Comparison of ENCODE assay signal across 20 mouse cellular contexts in the genomic region with DNA sequence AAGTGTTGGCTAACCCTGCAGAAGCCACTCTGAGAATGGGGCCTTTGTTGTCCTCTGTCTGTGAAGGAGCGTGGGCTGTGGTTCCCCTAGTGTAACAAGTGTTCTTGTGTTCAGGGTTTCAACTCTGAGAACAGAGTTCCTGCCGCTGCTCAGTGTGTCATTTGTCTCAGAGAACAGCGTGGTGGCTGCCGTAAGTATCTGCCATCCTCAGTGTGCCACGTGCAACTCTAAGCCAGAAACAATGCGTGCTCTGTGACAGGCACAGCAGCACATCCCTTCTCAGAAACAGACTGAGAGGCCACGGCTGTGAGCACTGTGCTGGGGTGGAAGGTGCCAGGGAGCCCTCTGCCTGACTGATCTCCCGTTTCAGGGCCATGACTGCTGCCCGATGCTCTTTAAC. TPM values are rescaled to one million over a fixed set of nuclear protein-coding genes. Genes with fewer than 3 reads are reported as not detected.
DNase-seq lines count a peak whose midpoint lies in the region; ATAC-seq and TF ChIP-seq lines count a peak whose summit lies in the region.
"Had no signal": no experiment of that assay in that cellular context is flagged by ENCODE, and none has a peak within 500 bp of the region (broad histone marks: within the 10 kb centered on the region; RNA-seq: fewer than 3 reads in every experiment).

No protein-coding gene starts in this region.

- H3K9me3 ChIP-seq in intestine, postnatal 0 days (ENCODE audit: control insufficient read depth), result no peaks in the 10 kb centered on the region
- no peaks in the 10 kb centered on the region for H3K9me3 ChIP-seq in intestine, embryonic 16.5 days (ENCODE audit: control insufficient read depth, low read length)
- no peaks in the 10 kb centered on the region for H3K9me3 ChIP-seq in neural tube, embryonic 13.5 days
- H3K9me3 ChIP-seq: heart, embryonic 12.5 days; midbrain, embryonic 15.5 days had no signal

- H3K4me1 ChIP-seq in cerebellum, adult 2 months (ENCODE audit: control insufficient read depth, insufficient read depth, low read length), result no peaks in the 10 kb centered on the region
- no peaks in the 10 kb centered on the region for H3K4me1 ChIP-seq in intestine, postnatal 0 days (replicated peaks; ENCODE audit: control insufficient read depth, insufficient read depth, low read length)
- H3K4me1 ChIP-seq in intestine, embryonic 16.5 days (ENCODE audit: control insufficient read depth, insufficient read depth, low read length), result no peaks in the 10 kb centered on the region
- H3K4me1 ChIP-seq in neural tube, embryonic 13.5 days (replicated peaks), result no peaks in the 10 kb centered on the region
- H3K4me1 ChIP-seq in testis, adult 2 months (ENCODE audit: control insufficient read depth, insufficient read depth, low read length), result no peaks in the 10 kb centered on the region
- H3K4me1 ChIP-seq: heart, embryonic 12.5 days; midbrain, embryonic 15.5 days had no signal

- 74% methylated on average over 9 of the region's 9 CpGs for WGBS in cerebellum, adult 2 months
- WGBS in intestine, postnatal 0 days, result 90% methylated on average over 9 of the region's 9 CpGs
- 87% methylated on average over 9 of the region's 9 CpGs for WGBS in intestine, embryonic 16.5 days
- WGBS in neural tube, embryonic 13.5 days, result 77% methylated on average over 9 of the region's 9 CpGs

- TF ChIP-seq POLR2A in cerebellum, adult 2 months (IDR thresholded peaks at IDR 0.05; ENCODE audit: borderline replicate concordance, insufficient read depth, low read length), result no peak
- peak; percentile 52; the same call in 1 of the 2 replicates for TF ChIP-seq POLR2A in testis, adult 2 months (IDR thresholded peaks at IDR 0.05; ENCODE audit: control insufficient read depth, low read depth, low read length)

- TF ChIP-seq CTCF in cerebellum, adult 2 months (IDR thresholded peaks at IDR 0.05; ENCODE audit: borderline replicate concordance, insufficient read depth, low read depth, low read length), result no peak
- no peak for TF ChIP-seq CTCF in intestine, postnatal 0 days (IDR thresholded peaks at IDR 0.05; ENCODE audit: low read depth)
- no peak for TF ChIP-seq CTCF in testis, adult 2 months (IDR thresholded peaks at IDR 0.05; ENCODE audit: control insufficient read depth, insufficient read depth, insufficient replicate concordance, low read depth, low read length)

- peaks cover 85% of the 10 kb centered on the region for H3K36me3 ChIP-seq in intestine, postnatal 0 days (ENCODE audit: control insufficient read depth, insufficient read depth)
- H3K36me3 ChIP-seq in intestine, embryonic 16.5 days (ENCODE audit: control insufficient read depth, insufficient read depth, low read length), result peaks cover 48% of the 10 kb centered on the region
- H3K36me3 ChIP-seq in neural tube, embryonic 13.5 days, result peaks cover 98% of the 10 kb centered on the region
- peaks cover 1% of the 10 kb centered on the region; the same call in 1 of the 2 replicates for H3K36me3 ChIP-seq in testis, adult 2 months (ENCODE audit: control insufficient read depth, insufficient read depth, low read length)

- H3K4me2 ChIP-seq in intestine, postnatal 0 days (replicated peaks; ENCODE audit: low read depth), result no peak overlapping the region
- no peak overlapping the region for H3K4me2 ChIP-seq in intestine, embryonic 16.5 days (ENCODE audit: low read depth, low read length)
- H3K4me2 ChIP-seq in neural tube, embryonic 13.5 days, result no peak overlapping the region
- H3K4me2 ChIP-seq: heart, embryonic 12.5 days; midbrain, embryonic 15.5 days had no signal

- no peaks in the 10 kb centered on the region for H3K27me3 ChIP-seq in cerebellum, adult 2 months (ENCODE audit: control insufficient read depth, insufficient read depth, low read length)
- H3K27me3 ChIP-seq in intestine, postnatal 0 days (replicated peaks; ENCODE audit: control insufficient read depth, insufficient read depth, low read length), result no peaks in the 10 kb centered on the region
- H3K27me3 ChIP-seq in intestine, embryonic 16.5 days (replicated peaks; ENCODE audit: control insufficient read depth, insufficient read depth, low read length), result no peaks in the 10 kb centered on the region
- no peaks in the 10 kb centered on the region for H3K27me3 ChIP-seq in neural tube, embryonic 13.5 days
- no peaks in the 10 kb centered on the region for H3K27me3 ChIP-seq in testis, adult 2 months (ENCODE audit: control insufficient read depth, insufficient read depth, low read length)
- H3K27me3 ChIP-seq: CH12.LX; heart, embryonic 12.5 days; midbrain, embryonic 15.5 days had no signal

- H3K9ac ChIP-seq in intestine, postnatal 0 days (ENCODE audit: low read depth, low read length), result no peak overlapping the region
- H3K9ac ChIP-seq in intestine, embryonic 16.5 days (ENCODE audit: low read depth, low read length), result no peak overlapping the region
- H3K9ac ChIP-seq in neural tube, embryonic 13.5 days, result no peak overlapping the region
- H3K9ac ChIP-seq: heart, embryonic 12.5 days; midbrain, embryonic 15.5 days had no signal

- no peak for ATAC-seq in intestine, postnatal 0 days
- no peak for ATAC-seq in intestine, embryonic 16.5 days
- ATAC-seq in neural tube, embryonic 13.5 days (ENCODE audit: low read depth), result peak; percentile 65
- ATAC-seq: activated CD4-positive, CD25-positive, alpha-beta regulatory T cell, adult 4 months; midbrain, embryonic 15.5 days had no signal

- H3K27ac ChIP-seq in cerebellum, adult 2 months (ENCODE audit: insufficient read depth, low read length), result 0 out of 2 replicates have a peak overlapping the region, but pooled peaks have one; percentile 22
- H3K27ac ChIP-seq in intestine, postnatal 0 days (ENCODE audit: low read depth, low read length), result 0 out of 2 replicates have a peak overlapping the region, but pooled peaks have one; percentile 7
- no peak overlapping the region for H3K27ac ChIP-seq in intestine, embryonic 16.5 days (ENCODE audit: low read length)
- H3K27ac ChIP-seq in neural tube, embryonic 13.5 days (replicated peaks), result no peak overlapping the region
- H3K27ac ChIP-seq in testis, adult 2 months (ENCODE audit: control insufficient read depth, insufficient read depth, low read depth, low read length), result peak overlapping the region; percentile 67
- H3K27ac ChIP-seq: kidney, postnatal 0 days; macrophage; midbrain, embryonic 15.5 days had no signal

- H3K4me3 ChIP-seq in cerebellum, adult 2 months (replicated peaks; ENCODE audit: insufficient read depth, low read depth, low read length), result no peak overlapping the region
- no peak overlapping the region for H3K4me3 ChIP-seq in intestine, postnatal 0 days (ENCODE audit: low read depth, low read length)
- H3K4me3 ChIP-seq in intestine, embryonic 16.5 days (ENCODE audit: low read length), result no peak overlapping the region
- no peak overlapping the region for H3K4me3 ChIP-seq in neural tube, embryonic 13.5 days
- no peak overlapping the region for H3K4me3 ChIP-seq in testis, adult 2 months (ENCODE audit: control insufficient read depth, low read depth, low read length)
- H3K4me3 ChIP-seq: heart, embryonic 12.5 days; midbrain, embryonic 15.5 days had no signal

- DNase-seq in cerebellum, adult 2 months, result peak in 1 of 2 experiments; percentile 30
- no peak for DNase-seq in cerebellum, adult 9-10 months
- DNase-seq in neural tube, embryonic 10.5 days (ENCODE audit: extremely low spot score, low spot score), result no peak
- DNase-seq in thymus, postnatal 36 days, result no peak
- DNase-seq: cerebellum, adult 11 months; embryo, embryonic 11 days; gastrocnemius, postnatal 36 days; lung, adult 18-20 months; thymus, postnatal 25 days had no signal

RNA-seq across cellular contexts. Expression of a gene that starts 9.7 kb away (rescaled TPM):
- 46.2 and 50.2 TPM in 2 replicates for polyA plus RNA-seq in cerebellum, adult 2 months (2012; rRNA removed)
- 573 and 610 TPM in 2 replicates for polyA plus RNA-seq in intestine, postnatal 0 days (2015; fragmentation: Nextera tagmentation; extraction: Ambion mirVana)
- 701 and 703 TPM in 2 replicates for polyA plus RNA-seq in intestine, embryonic 16.5 days (2015; fragmentation: Nextera tagmentation; extraction: Ambion mirVana)
- polyA plus RNA-seq in neural tube, embryonic 13.5 days (2015; fragmentation: Nextera tagmentation; extraction: Ambion mirVana), result 95.1 and 106 TPM in 2 replicates
- polyA plus RNA-seq in testis, adult 2 months (2012; rRNA removed), result 65.6 and 71.7 TPM in 2 replicates

RNA-seq across cellular contexts. Expression of a gene that starts 20.5 kb away (rescaled TPM):
- polyA plus RNA-seq in cerebellum, adult 2 months (2012; rRNA removed), result not detected in 2 replicates
- 0.08 and 0.13 TPM in 2 replicates for polyA plus RNA-seq in intestine, postnatal 0 days (2015; fragmentation: Nextera tagmentation; extraction: Ambion mirVana)
- 0.34 and 0.40 TPM in 2 replicates for polyA plus RNA-seq in intestine, embryonic 16.5 days (2015; fragmentation: Nextera tagmentation; extraction: Ambion mirVana)
- polyA plus RNA-seq in neural tube, embryonic 13.5 days (2015; fragmentation: Nextera tagmentation; extraction: Ambion mirVana), result not detected in 2 replicates
- 4.0 and 4.4 TPM in 2 replicates for polyA plus RNA-seq in testis, adult 2 months (2012; rRNA removed)
- polyA plus RNA-seq: activated CD4-positive, CD25-positive, alpha-beta regulatory T cell, adult 4 months; frontal cortex, adult 2 months; heart, embryonic 12.5 days; kidney, postnatal 0 days; macrophage; midbrain, embryonic 15.5 days had no signal

RNA-seq across cellular contexts. Expression of a gene that starts 20.7 kb away (rescaled TPM):
- polyA plus RNA-seq in cerebellum, adult 2 months (2012; rRNA removed), result 214 and 221 TPM in 2 replicates
- polyA plus RNA-seq in intestine, postnatal 0 days (2015; fragmentation: Nextera tagmentation; extraction: Ambion mirVana), result 122 and 130 TPM in 2 replicates
- polyA plus RNA-seq in intestine, embryonic 16.5 days (2015; fragmentation: Nextera tagmentation; extraction: Ambion mirVana), result 138 and 141 TPM in 2 replicates
- polyA plus RNA-seq in neural tube, embryonic 13.5 days (2015; fragmentation: Nextera tagmentation; extraction: Ambion mirVana), result 228 and 239 TPM in 2 replicates
- polyA plus RNA-seq in testis, adult 2 months (2012; rRNA removed), result 147 and 153 TPM in 2 replicates

RNA-seq across cellular contexts. Expression of a gene that starts 35.7 kb away (rescaled TPM):
- polyA plus RNA-seq in cerebellum, adult 2 months (2012; rRNA removed), result 61.0 and 70.4 TPM in 2 replicates
- 49.4 and 55.5 TPM in 2 replicates for polyA plus RNA-seq in intestine, postnatal 0 days (2015; fragmentation: Nextera tagmentation; extraction: Ambion mirVana)
- 62.7 and 66.6 TPM in 2 replicates for polyA plus RNA-seq in intestine, embryonic 16.5 days (2015; fragmentation: Nextera tagmentation; extraction: Ambion mirVana)
- polyA plus RNA-seq in neural tube, embryonic 13.5 days (2015; fragmentation: Nextera tagmentation; extraction: Ambion mirVana), result 108 and 123 TPM in 2 replicates
- polyA plus RNA-seq in testis, adult 2 months (2012; rRNA removed), result 31.2 and 31.7 TPM in 2 replicates

RNA-seq across cellular contexts. Expression of a gene that starts 35.8 kb away (rescaled TPM):
- polyA plus RNA-seq in cerebellum, adult 2 months (2012; rRNA removed), result 101 and 106 TPM in 2 replicates
- 155 and 160 TPM in 2 replicates for polyA plus RNA-seq in intestine, postnatal 0 days (2015; fragmentation: Nextera tagmentation; extraction: Ambion mirVana)
- polyA plus RNA-seq in intestine, embryonic 16.5 days (2015; fragmentation: Nextera tagmentation; extraction: Ambion mirVana), result 166 and 178 TPM in 2 replicates
- polyA plus RNA-seq in neural tube, embryonic 13.5 days (2015; fragmentation: Nextera tagmentation; extraction: Ambion mirVana), result 206 and 223 TPM in 2 replicates
- polyA plus RNA-seq in testis, adult 2 months (2012; rRNA removed), result 86.5 and 87.0 TPM in 2 replicates

Comparison
In these comparisons a context has a peak if more than half of its experiments do, and no peak if none do; other contexts are left out.
1. H3K27ac ChIP-seq: peak in cerebellum, adult 2 months (single experiment), intestine, postnatal 0 days (single experiment) and testis, adult 2 months (single experiment); none in intestine, embryonic 16.5 days (single experiment) and neural tube, embryonic 13.5 days (single experiment).